Mouse (Mus musculus): ENCODE data around the gene Slu7. TPM values are rescaled to one million over a fixed set of nuclear protein-coding genes. Genes with fewer than 3 reads are reported as not detected.

The Slu7 gene
- polyA plus RNA-seq, 2 experiments: 15.5 to 48.2 TPM

DNA sequence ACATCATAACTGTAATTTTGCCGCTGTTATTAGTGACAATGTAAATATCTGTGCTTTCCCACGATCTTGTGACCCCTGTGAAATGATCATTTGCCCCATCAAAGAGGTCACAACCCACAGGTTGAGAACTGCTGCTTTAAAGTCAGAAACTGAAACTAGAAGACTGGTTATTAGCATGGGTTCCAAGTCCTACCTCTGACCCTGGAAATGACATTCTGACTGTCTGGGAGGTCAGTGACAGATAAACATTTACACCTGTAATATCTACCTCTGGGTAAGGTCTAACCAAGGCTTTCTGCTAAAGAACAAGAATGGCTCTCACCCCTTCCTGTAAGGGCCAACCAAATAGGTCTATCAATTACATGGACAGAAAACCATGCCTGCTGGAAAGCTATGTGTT is 24.7 kb upstream of the Slu7 start:
- Histone ChIP-seq H3K9ac (ENCODE audit: low read depth, low read length, severe bottlenecking) (no peak overlapping the region), H3K36me3 (ENCODE audit: control insufficient read depth, insufficient read depth, low read length) (no peaks in the 10 kb centered on the region), H3K4me1 (ENCODE audit: control insufficient read depth, insufficient read depth, low read length) (no peaks in the 10 kb centered on the region), H3K27ac (replicated peaks; ENCODE audit: low read depth, low read length) (no peak overlapping the region), H3K9me3 (ENCODE audit: control insufficient read depth, low read length) (0 out of 2 replicates have a peak, but pooled peaks cover 6% of the 10 kb centered on the region), H3K4me3 (replicated peaks; ENCODE audit: low read length) (no peak overlapping the region), H3K4me2 (replicated peaks; ENCODE audit: low read depth, low read length, severe bottlenecking) (no peak overlapping the region), H3K27me3 (ENCODE audit: control insufficient read depth, insufficient read depth, low read length) (no peaks in the 10 kb centered on the region)
- no peak for ATAC-seq (ENCODE audit: low FRiP score, low read depth)
- no peak for TF ChIP-seq POLR2A (IDR thresholded peaks at IDR 0.05; ENCODE audit: borderline replicate concordance, extremely low read depth, insufficient read depth, insufficient read length)
- DNase-seq (ENCODE audit: low spot score): no peak
- WGBS: 80% methylated on average over 2 of the region's 2 CpGs

DNA sequence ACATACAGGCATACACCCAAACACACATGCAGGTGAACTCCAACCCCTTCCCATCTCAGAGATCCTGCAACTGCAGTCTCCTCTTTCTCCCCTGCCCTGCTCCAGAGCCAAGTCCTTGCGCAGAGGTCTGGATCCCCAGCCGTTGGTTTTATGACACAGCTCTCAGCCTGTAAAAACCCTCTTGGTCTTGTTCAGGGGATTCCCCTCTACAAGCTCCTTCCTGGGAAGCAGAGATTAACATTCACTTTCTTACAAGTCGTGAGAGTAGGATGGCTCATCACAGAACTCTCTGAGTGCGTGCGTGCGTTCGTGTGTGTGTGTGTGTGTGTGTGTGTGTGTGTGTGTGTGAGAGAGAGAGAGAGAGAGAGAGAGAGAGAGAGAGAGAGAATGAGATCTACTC is 23.3 kb upstream of the Slu7 start:
- ATAC-seq (ENCODE audit: low FRiP score, low read depth): no peak
- no peak overlapping the region for H3K27ac ChIP-seq (replicated peaks; ENCODE audit: low read depth, low read length)
- no peak overlapping the region for H3K4me3 ChIP-seq (replicated peaks; ENCODE audit: low read length)
- no peaks in the 10 kb centered on the region for H3K9me3 ChIP-seq (ENCODE audit: control insufficient read depth, low read length)
- no peak overlapping the region for H3K9ac ChIP-seq (ENCODE audit: low read depth, low read length, severe bottlenecking)
- TF ChIP-seq POLR2A (IDR thresholded peaks at IDR 0.05; ENCODE audit: borderline replicate concordance, extremely low read depth, insufficient read depth, insufficient read length): no peak
- H3K4me2 ChIP-seq (replicated peaks; ENCODE audit: low read depth, low read length, severe bottlenecking): no peak overlapping the region
- no peaks in the 10 kb centered on the region for H3K36me3 ChIP-seq (ENCODE audit: control insufficient read depth, insufficient read depth, low read length)
- no peaks in the 10 kb centered on the region for H3K27me3 ChIP-seq (ENCODE audit: control insufficient read depth, insufficient read depth, low read length)
- no peak for DNase-seq (ENCODE audit: low spot score)
- 53% methylated on average over 7 of the region's 7 CpGs for WGBS
- H3K4me1 ChIP-seq (ENCODE audit: control insufficient read depth, insufficient read depth, low read length): no peaks in the 10 kb centered on the region

DNA sequence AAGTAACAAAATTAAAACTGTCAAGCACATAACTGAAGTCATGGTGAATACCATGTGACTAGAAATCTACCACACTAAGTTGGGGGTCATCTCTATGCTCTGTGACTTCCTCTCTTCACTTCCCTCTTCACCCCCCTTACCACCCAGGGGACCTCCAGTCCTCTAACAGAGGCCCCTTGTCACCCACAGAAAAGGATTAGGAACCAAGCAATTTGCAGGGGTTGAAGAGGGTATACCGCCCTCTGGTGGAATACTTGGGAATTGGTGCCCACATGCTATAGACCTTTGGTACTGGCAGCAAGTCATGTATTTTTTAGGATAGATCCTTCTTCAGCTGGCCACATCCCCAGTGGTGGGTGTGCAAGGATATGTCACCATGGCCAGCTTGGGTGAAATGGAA is 22.1 kb upstream of the Slu7 start:
- Histone ChIP-seq H3K9me3 (ENCODE audit: control insufficient read depth, low read length) (no peaks in the 10 kb centered on the region), H3K27ac (replicated peaks; ENCODE audit: low read depth, low read length) (no peak overlapping the region), H3K4me1 (ENCODE audit: control insufficient read depth, insufficient read depth, low read length) (no peaks in the 10 kb centered on the region), H3K36me3 (ENCODE audit: control insufficient read depth, insufficient read depth, low read length) (no peaks in the 10 kb centered on the region), H3K9ac (ENCODE audit: low read depth, low read length, severe bottlenecking) (no peak overlapping the region), H3K4me3 (replicated peaks; ENCODE audit: low read length) (no peak overlapping the region), H3K27me3 (ENCODE audit: control insufficient read depth, insufficient read depth, low read length) (no peaks in the 10 kb centered on the region), H3K4me2 (replicated peaks; ENCODE audit: low read depth, low read length, severe bottlenecking) (no peak overlapping the region)
- DNase-seq (ENCODE audit: low spot score): peak; percentile 48
- 0% methylated on average over 1 of the region's 1 CpGs for WGBS
- no peak; the same call in 1 of the 2 replicates for ATAC-seq (ENCODE audit: low FRiP score, low read depth)
- TF ChIP-seq POLR2A (IDR thresholded peaks at IDR 0.05; ENCODE audit: borderline replicate concordance, extremely low read depth, insufficient read depth, insufficient read length): no peak

DNA sequence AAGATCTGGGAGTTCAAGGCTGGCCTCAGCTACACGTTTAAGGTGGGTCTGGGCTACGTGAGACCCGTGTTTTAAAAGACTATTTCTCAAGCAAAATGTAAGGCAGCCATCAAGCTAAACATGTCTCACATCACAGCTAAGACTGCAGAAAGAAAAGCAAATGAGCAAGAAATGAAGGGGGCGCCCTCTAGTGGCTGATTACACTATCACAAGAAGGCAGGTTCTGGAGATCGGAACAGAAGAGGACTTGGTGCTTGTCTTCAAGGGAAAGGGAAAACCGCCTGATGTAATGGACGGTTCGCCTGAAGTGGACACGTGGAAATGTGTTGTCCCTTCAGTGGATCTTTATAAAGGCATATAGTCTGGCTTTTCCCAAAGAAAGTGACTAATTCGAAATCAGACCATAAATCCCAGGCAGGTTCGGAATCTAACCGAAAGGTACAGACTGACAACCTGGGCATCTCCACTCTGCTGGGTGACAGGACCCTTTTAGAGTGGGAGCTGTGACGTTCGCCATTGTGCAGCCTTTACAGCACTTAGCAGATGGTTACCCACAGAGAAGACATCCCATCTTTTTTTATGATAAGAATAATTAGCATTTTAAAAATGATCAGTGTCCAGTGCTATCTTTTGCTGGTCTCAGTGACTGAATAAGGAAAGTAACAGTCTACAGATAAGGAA is 20.6 kb upstream of the Slu7 start:
- Histone ChIP-seq H3K9me3 (ENCODE audit: control insufficient read depth, low read length) (no peaks in the 10 kb centered on the region), H3K27me3 (ENCODE audit: control insufficient read depth, insufficient read depth, low read length) (no peaks in the 10 kb centered on the region), H3K4me1 (ENCODE audit: control insufficient read depth, insufficient read depth, low read length) (no peaks in the 10 kb centered on the region), H3K27ac (replicated peaks; ENCODE audit: low read depth, low read length) (no peak overlapping the region), H3K9ac (ENCODE audit: low read depth, low read length, severe bottlenecking) (no peak overlapping the region), H3K4me2 (replicated peaks; ENCODE audit: low read depth, low read length, severe bottlenecking) (no peak overlapping the region), H3K4me3 (replicated peaks; ENCODE audit: low read length) (no peak overlapping the region), H3K36me3 (ENCODE audit: control insufficient read depth, insufficient read depth, low read length) (no peaks in the 10 kb centered on the region)
- WGBS: 24% methylated on average over 14 of the region's 14 CpGs
- peak; percentile 86 for DNase-seq (ENCODE audit: low spot score)
- no peak for TF ChIP-seq POLR2A (IDR thresholded peaks at IDR 0.05; ENCODE audit: borderline replicate concordance, extremely low read depth, insufficient read depth, insufficient read length)
- no peak for ATAC-seq (ENCODE audit: low FRiP score, low read depth)

DNA sequence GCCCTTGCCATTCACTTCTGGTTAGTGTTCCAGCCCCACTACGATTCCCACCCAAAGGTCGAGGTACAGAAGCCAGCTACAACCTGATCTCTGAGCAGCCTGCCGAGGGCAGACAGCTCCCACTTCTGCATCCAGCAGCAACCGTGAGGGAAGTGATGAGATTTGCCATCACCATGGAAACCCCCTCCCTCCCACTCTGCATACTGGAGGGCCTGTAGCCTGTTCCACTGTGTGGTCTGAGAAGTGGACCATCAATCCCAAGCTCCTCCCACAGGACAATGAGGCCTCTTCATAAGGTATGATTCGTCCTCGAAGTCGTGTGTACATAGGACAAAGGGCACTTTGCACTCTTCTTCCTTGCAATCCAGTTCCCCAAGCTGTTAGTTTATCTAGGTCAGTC is 16.3 kb upstream of the Slu7 start:
- DNase-seq (ENCODE audit: low spot score) (no peak), ATAC-seq (ENCODE audit: low FRiP score, low read depth) (no peak)
- H3K27me3 ChIP-seq (ENCODE audit: control insufficient read depth, insufficient read depth, low read length): no peaks in the 10 kb centered on the region
- H3K9ac ChIP-seq (ENCODE audit: low read depth, low read length, severe bottlenecking): no peak overlapping the region
- no peaks in the 10 kb centered on the region for H3K9me3 ChIP-seq (ENCODE audit: control insufficient read depth, low read length)
- H3K4me1 ChIP-seq (ENCODE audit: control insufficient read depth, insufficient read depth, low read length): no peaks in the 10 kb centered on the region
- no peak overlapping the region for H3K4me2 ChIP-seq (replicated peaks; ENCODE audit: low read depth, low read length, severe bottlenecking)
- TF ChIP-seq POLR2A (IDR thresholded peaks at IDR 0.05; ENCODE audit: borderline replicate concordance, extremely low read depth, insufficient read depth, insufficient read length): no peak
- H3K4me3 ChIP-seq (replicated peaks; ENCODE audit: low read length): no peak overlapping the region
- no peak overlapping the region for H3K27ac ChIP-seq (replicated peaks; ENCODE audit: low read depth, low read length)
- 75% methylated on average over 7 of the region's 7 CpGs for WGBS
- 0 out of 2 replicates have a peak, but pooled peaks cover 3% of the 10 kb centered on the region for H3K36me3 ChIP-seq (ENCODE audit: control insufficient read depth, insufficient read depth, low read length)

All from limb, embryonic 14.5 days (tissue).